Mouse (Mus musculus): ENCODE measurements around the gene Ppp1r3g. TPM values are rescaled to one million over a fixed set of nuclear protein-coding genes. Genes with fewer than 3 reads are reported as not detected.

The Ppp1r3g gene
- total RNA-seq, 1 experiment: 0.31 TPM

DNA sequence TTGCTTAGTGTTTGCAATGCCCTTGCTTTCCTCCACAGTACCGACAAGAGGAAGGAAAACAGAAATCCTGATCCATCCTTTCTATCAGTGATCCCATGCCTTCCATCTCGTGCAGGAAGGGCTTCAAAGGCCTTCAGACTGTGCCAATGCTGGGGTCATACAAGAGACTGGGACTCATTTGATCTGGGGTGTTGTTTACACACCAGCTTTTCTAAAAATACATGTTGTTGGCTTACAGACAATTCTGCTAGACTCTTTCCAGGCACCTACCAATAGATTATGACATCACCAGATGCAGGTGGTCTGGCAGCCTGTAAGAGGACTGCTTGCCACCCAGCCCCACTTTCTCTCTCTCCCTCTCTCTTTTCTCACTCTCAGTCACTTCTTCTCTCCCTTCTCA lies 51.3 kb downstream of the Ppp1r3g start:
- H3K27ac ChIP-seq (ENCODE audit: insufficient read depth, low read depth, low read length, poor library complexity, severe bottlenecking): no peak overlapping the region
- no peaks in the 10 kb centered on the region for H3K4me1 ChIP-seq (ENCODE audit: control insufficient read depth in 2 of 2, insufficient read depth in 2 of 2, low read length in 2 of 2, poor library complexity in 1 of 2)
- TF ChIP-seq MAFK (IDR thresholded peaks at IDR 0.05; ENCODE audit: insufficient read depth, low read depth, low read length) (no peak), ZC3H11A (IDR thresholded peaks at IDR 0.05; ENCODE audit: borderline replicate concordance, low read depth, low read length) (no peak), HCFC1 (IDR thresholded peaks at IDR 0.05; ENCODE audit: borderline replicate concordance, insufficient read depth, low read length) (no peak), CHD2 (IDR thresholded peaks at IDR 0.05; ENCODE audit: low read depth, low read length) (no peak), ZNF384 (IDR thresholded peaks at IDR 0.05; ENCODE audit: low read depth, low read length) (no peak)
- no peak overlapping the region for H3K9ac ChIP-seq (ENCODE audit: insufficient read depth, low read depth, low read length, poor library complexity, severe bottlenecking)
- in situ Hi-C loops (cut with MboI; ENCODE audit: low sequenced_read_pairs in 2 of 2, unreplicated experiment in 2 of 2): no loop called here
- no peak for DNase-seq (ENCODE audit: low read depth, low spot score)
- no peak overlapping the region for H3K4me3 ChIP-seq (ENCODE audit: insufficient read depth in 1 of 2, low read depth in 1 of 2, low read length in 2 of 2, poor library complexity in 1 of 2, severe bottlenecking in 1 of 2)
- H3K36me3 ChIP-seq (ENCODE audit: control insufficient read depth, insufficient read depth, low read length, poor library complexity, severe bottlenecking): no peaks in the 10 kb centered on the region
- no peaks in the 10 kb centered on the region for H3K9me3 ChIP-seq (ENCODE audit: control insufficient read depth, insufficient read depth, low read depth, low read length)

DNA sequence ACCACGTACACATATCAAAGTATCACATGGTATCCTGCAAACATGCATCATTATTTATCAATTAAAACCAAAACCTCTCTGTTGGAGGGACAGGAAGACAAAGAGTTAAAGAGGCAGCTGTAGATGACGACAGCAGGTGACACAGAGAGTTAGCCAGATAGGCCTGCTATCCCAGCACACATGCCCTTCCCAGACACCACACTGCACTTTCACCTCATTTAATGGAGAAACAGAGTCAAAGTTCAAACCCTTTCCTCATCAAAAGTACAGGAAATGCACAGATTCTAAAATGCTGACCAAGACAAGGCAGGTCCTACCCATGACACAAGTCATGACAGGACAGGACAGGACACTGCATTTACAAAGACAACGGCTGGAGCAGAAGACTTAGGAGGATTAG lies 57.0 kb downstream of the Ppp1r3g start:
- DNase-seq (ENCODE audit: low read depth, low spot score): no peak
- H3K9ac ChIP-seq (ENCODE audit: insufficient read depth, low read depth, low read length, poor library complexity, severe bottlenecking): no peak overlapping the region
- in situ Hi-C loops (cut with MboI; ENCODE audit: low sequenced_read_pairs in 2 of 2, unreplicated experiment in 2 of 2): no loop called here
- H3K9me3 ChIP-seq (ENCODE audit: control insufficient read depth, insufficient read depth, low read depth, low read length): no peaks in the 10 kb centered on the region
- TF ChIP-seq ZC3H11A (IDR thresholded peaks at IDR 0.05; ENCODE audit: borderline replicate concordance, low read depth, low read length) (no peak), MAFK (IDR thresholded peaks at IDR 0.05; ENCODE audit: insufficient read depth, low read depth, low read length) (no peak), HCFC1 (IDR thresholded peaks at IDR 0.05; ENCODE audit: borderline replicate concordance, insufficient read depth, low read length) (no peak), ZNF384 (IDR thresholded peaks at IDR 0.05; ENCODE audit: low read depth, low read length) (no peak), CHD2 (IDR thresholded peaks at IDR 0.05; ENCODE audit: low read depth, low read length) (no peak)
- no peaks in the 10 kb centered on the region for H3K36me3 ChIP-seq (ENCODE audit: control insufficient read depth, insufficient read depth, low read length, poor library complexity, severe bottlenecking)
- no peak overlapping the region for H3K4me3 ChIP-seq (ENCODE audit: insufficient read depth in 1 of 2, low read depth in 1 of 2, low read length in 2 of 2, poor library complexity in 1 of 2, severe bottlenecking in 1 of 2)
- H3K4me1 ChIP-seq (ENCODE audit: control insufficient read depth in 2 of 2, insufficient read depth in 2 of 2, low read length in 2 of 2, poor library complexity in 1 of 2): no peaks in the 10 kb centered on the region
- H3K27ac ChIP-seq (ENCODE audit: insufficient read depth, low read depth, low read length, poor library complexity, severe bottlenecking): no peak overlapping the region

DNA sequence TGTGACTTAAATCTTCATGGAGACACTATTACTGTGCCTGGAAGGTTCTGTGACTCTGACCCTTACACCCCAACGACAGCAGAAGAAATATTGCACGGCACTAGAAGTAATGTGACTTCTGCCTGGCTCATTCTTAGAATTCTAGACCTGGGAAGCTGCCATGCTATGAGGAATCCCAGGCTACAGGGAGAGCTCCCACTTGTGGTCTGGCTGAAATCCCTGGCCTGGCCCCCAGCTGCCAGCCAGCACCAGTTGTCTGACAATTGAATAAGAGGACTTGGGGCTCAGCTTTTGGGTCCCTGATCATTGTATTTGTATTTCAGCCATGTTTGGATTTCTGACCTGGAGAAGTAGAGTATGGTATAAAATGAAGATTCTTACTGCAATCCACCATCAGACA lies 59.4 kb downstream of the Ppp1r3g start:
- H3K36me3 ChIP-seq (ENCODE audit: control insufficient read depth, insufficient read depth, low read length, poor library complexity, severe bottlenecking): no peaks in the 10 kb centered on the region
- no peaks in the 10 kb centered on the region for H3K4me1 ChIP-seq (ENCODE audit: control insufficient read depth in 2 of 2, insufficient read depth in 2 of 2, low read length in 2 of 2, poor library complexity in 1 of 2)
- no peaks in the 10 kb centered on the region for H3K9me3 ChIP-seq (ENCODE audit: control insufficient read depth, insufficient read depth, low read depth, low read length)
- no peak overlapping the region for H3K27ac ChIP-seq (ENCODE audit: insufficient read depth, low read depth, low read length, poor library complexity, severe bottlenecking)
- H3K4me3 ChIP-seq (ENCODE audit: insufficient read depth in 1 of 2, low read depth in 1 of 2, low read length in 2 of 2, poor library complexity in 1 of 2, severe bottlenecking in 1 of 2): no peak overlapping the region
- H3K9ac ChIP-seq (ENCODE audit: insufficient read depth, low read depth, low read length, poor library complexity, severe bottlenecking): no peak overlapping the region
- TF ChIP-seq MAFK (IDR thresholded peaks at IDR 0.05; ENCODE audit: insufficient read depth, low read depth, low read length) (no peak), ZNF384 (IDR thresholded peaks at IDR 0.05; ENCODE audit: low read depth, low read length) (no peak), CHD2 (IDR thresholded peaks at IDR 0.05; ENCODE audit: low read depth, low read length) (no peak), ZC3H11A (IDR thresholded peaks at IDR 0.05; ENCODE audit: borderline replicate concordance, low read depth, low read length) (no peak), HCFC1 (IDR thresholded peaks at IDR 0.05; ENCODE audit: borderline replicate concordance, insufficient read depth, low read length) (no peak)
- no peak for DNase-seq (ENCODE audit: low read depth, low spot score)
- in situ Hi-C loops (cut with MboI; ENCODE audit: low sequenced_read_pairs in 2 of 2, unreplicated experiment in 2 of 2): no loop called here

DNA sequence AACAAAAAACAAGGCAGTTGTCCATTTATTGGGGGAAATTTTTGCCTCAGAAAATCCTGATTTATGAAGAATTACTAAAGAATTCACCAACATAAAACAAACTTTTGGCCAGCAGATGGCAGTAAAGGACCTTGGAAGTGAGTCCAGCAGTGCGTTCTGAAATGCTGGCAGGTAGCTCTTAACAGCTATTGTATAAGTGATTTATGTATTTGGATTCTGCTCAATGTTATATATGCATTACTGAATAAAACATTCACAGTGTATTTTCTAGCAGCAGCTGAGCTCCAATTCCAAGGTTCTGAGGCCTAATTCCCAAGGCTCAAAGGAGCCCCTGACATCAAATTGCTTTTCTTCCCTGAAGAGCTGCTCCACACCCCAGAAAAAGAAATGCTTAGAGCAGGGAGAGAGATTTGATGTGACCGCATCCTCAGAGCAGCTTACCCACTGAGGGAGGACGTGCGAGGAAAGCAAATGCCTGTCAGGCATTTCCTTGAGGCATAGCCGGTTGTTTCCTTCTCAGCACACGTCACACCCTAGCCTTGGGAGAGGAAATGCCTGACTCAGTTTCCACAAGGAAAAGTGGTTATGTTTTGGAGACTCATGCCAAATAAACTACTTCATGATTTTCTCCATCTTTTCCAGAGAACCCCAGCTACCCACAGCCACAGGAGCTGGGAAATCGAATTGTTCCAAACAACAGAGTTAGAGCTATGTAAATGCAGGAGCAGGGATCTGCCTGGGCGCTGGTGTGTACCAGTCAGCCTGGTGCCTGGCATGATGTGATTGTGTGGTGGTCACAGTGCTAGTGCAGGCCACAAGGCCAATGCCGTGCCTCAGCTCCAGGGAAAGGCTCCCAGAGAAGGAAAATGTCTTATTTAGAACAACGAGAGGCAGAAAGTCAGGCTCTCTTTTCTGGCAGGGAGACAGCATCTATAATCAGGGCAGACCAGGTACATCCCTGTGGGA lies 61.0 kb downstream of the Ppp1r3g start:
- no peaks in the 10 kb centered on the region for H3K9me3 ChIP-seq (ENCODE audit: control insufficient read depth, insufficient read depth, low read depth, low read length)
- TF ChIP-seq MAFK (IDR thresholded peaks at IDR 0.05; ENCODE audit: insufficient read depth, low read depth, low read length) (no peak), ZC3H11A (IDR thresholded peaks at IDR 0.05; ENCODE audit: borderline replicate concordance, low read depth, low read length) (peak; percentile 55)
- H3K4me1 ChIP-seq (ENCODE audit: control insufficient read depth in 2 of 2, insufficient read depth in 2 of 2, low read length in 2 of 2, poor library complexity in 1 of 2): no peaks in the 10 kb centered on the region
- no peak overlapping the region for H3K27ac ChIP-seq (ENCODE audit: insufficient read depth, low read depth, low read length, poor library complexity, severe bottlenecking)
- H3K4me3 ChIP-seq (ENCODE audit: insufficient read depth in 1 of 2, low read depth in 1 of 2, low read length in 2 of 2, poor library complexity in 1 of 2, severe bottlenecking in 1 of 2): no peak overlapping the region
- H3K9ac ChIP-seq (ENCODE audit: insufficient read depth, low read depth, low read length, poor library complexity, severe bottlenecking): no peak overlapping the region
- H3K36me3 ChIP-seq (ENCODE audit: control insufficient read depth, insufficient read depth, low read length, poor library complexity, severe bottlenecking): no peaks in the 10 kb centered on the region
- peak; percentile 49 for DNase-seq (ENCODE audit: low read depth, low spot score)
- in situ Hi-C loops (cut with MboI; ENCODE audit: low sequenced_read_pairs in 2 of 2, unreplicated experiment in 2 of 2): no loop called here

Other genes starting within 250 kb of the Ppp1r3g start
- gene Rpp40, start 52.5 kb upstream of the Ppp1r3g start, total RNA-seq (2012; rRNA removed): 30.0 and 35.9 TPM in 2 replicates
- gene Fars2, start 158.6 kb downstream of the Ppp1r3g start, total RNA-seq (2012; rRNA removed): 22.0 and 34.2 TPM in 2 replicates
- 7.5 and 8.2 TPM in 2 replicates for gene Lyrm4, start 158.7 kb downstream of the Ppp1r3g start, total RNA-seq (2012; rRNA removed)